Mouse (Mus musculus) cerebellum, postnatal 4 days (tissue): Measurements from ENCODE around the gene Zfhx3.

ENCODE experiments used
- DNase-seq, 2 experiments: peaks; one replicate each; pipeline ENCODE4 v3.0.0; 2022; ENCODE audit warnings: low spot score in 2 of 2, mixed read lengths in 1 of 2

The Zfhx3 gene

DNA sequence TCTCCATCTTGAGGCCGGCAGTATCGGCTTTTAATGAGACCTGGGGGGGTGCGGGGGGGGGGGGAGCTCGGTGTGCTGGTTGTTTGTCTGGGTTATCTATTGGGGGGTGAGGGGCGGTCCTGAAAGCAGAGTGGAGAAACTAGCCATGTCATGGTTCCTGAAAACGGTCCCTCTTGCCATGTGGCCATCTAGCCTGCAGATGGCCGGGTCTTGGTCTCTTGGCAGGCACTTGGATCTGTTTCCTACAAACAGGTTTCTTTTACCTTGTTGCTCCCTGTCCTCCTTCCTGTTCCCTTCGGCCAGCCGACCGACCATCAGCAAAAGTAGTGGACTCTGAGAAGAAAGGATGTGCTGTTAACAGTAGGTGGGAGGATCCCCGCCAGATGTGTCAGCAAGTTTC lies 904.4 kb downstream of the Zfhx3 start:
- no peak for DNase-seq

GRCm38 (mm10) chr8:108847356-108847755 lies 904.9 kb downstream of the Zfhx3 start:
- no peak for DNase-seq

GRCm38 (mm10) chr8:108848484-108848883 lies 906.0 kb downstream of the Zfhx3 start:
- no peak for DNase-seq

GRCm38 (mm10) chr8:108853028-108853427 lies 910.6 kb downstream of the Zfhx3 start:
- DNase-seq = no peak

- no peak for DNase-seq
Observed at GRCm38 (mm10) chr8:108854444-108855102, 912.1 kb downstream of the Zfhx3 start.

- DNase-seq = no peak
Observed at GRCm38 (mm10) chr8:108859001-108859400, 916.6 kb downstream of the Zfhx3 start.

GRCm38 (mm10) chr8:108859983-108860382 lies 917.5 kb downstream of the Zfhx3 start:
- DNase-seq = no peak

DNA sequence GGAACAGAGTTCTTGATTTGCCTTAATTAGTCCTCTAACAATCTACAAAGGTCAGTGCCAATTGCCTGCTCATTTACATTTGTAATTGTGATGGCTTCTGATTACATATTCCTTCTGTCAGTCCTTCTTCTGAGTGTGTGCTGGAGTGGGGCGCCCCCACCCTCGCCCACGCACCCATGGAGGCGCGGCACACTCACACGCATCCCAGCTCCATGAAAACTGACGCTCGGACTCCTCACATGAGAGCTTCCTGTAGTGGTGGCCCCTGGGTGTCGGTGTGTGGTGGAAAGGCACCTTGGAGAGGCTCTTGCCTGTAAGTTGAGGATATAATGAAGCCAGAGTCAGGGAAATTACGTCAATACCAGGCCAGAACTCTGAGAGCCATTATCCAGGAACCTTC lies 921.0 kb downstream of the Zfhx3 start:
- no peak for DNase-seq

GRCm38 (mm10) chr8:108866430-108866829 lies 924.0 kb downstream of the Zfhx3 start:
- no peak for DNase-seq

DNA sequence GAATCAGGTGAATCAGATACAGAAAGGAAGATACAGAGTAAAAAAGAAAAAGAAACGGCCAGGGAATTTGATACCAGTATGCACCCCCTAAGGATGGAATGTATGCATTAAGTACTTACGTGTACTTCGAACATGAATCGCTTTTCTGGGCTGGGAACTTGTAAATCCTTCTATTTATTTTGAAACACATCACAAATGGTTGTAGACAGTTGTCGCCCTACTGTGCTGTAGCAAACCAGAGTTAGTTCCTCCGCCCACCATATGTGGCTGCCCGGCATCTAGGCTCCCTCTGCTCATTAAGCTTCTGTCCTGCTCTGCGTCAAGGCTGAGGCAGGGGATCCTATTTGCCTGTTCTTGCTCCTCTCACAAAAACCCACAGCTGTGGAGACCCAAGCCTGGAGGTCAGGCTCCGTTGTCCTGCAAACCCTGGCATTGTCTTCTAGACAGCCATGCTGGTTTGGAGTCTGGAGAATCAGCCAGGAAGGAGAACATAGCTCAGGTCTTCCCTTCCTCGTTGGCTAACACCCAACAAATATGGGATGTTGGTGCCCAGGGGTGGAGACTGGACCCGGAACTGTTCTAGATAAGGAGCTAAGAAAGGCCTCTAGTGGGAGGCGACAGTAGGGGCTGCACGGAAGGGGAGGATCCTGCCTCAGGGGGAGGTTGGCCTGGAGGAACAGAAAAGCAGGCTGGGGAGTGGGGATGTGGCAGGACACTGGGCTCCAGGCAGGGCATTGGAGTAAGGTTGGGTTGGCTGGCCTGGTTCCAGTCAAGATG lies 925.2 kb downstream of the Zfhx3 start:
- no peak for DNase-seq

DNA sequence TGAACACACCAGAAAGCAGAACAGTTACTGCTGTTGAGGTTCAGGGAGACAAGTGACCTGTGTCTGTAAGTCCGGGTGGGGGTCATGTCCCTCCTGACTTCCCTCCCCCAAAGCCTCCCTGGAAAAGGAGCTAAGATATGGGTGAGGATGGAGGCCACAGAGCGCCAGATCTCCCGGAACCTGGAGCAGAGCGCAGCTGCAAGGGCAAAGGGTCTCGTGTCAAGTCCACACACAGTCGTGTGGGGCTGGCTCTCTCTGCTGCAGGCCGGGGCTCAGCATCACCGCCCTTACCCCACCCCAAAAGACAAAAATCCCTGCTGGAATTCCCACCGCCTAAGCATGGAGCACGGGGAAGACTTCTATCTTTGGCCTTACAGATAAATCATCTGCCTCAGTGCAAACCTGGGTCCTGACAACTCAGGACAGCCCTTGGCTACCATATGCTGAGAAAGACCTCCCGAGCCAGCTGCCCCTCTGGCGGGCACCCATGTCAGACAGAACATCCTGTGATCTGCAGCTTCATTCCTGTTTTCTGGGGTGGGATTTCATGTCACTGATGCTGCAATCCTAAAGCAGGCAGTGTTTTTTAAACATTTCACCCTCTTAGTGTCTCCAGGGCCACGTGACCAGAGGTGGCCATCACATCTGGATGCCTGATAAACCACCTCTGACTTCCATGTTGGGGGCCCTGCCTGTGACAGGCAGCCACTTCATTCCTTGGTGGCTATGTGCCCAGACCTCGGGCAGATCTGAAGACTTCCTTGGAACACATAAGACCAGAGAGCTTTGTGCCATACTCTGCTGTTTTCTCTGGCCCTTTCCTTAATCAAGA lies 926.0 kb downstream of the Zfhx3 start:
- DNase-seq = no peak

DNA sequence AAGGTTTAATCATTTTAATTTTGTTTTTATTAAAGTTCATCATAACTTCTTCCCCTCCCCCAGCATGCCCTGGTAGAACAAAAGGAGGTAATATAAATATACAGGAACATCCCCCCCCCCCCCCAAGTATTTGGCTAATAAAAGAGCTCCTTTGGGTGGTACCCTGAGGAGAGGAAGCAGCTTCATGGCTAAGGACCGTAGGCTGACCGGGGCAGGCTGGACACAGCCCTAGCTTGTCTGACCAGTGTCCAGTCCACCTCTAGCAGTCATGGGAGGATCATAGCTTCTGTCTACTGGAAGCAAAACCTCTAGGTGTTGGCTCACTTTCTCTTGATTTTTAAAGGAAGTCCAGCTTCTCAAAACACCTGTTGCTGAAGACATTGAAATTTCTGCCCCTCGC lies 927.0 kb downstream of the Zfhx3 start:
- DNase-seq = no peak

DNA sequence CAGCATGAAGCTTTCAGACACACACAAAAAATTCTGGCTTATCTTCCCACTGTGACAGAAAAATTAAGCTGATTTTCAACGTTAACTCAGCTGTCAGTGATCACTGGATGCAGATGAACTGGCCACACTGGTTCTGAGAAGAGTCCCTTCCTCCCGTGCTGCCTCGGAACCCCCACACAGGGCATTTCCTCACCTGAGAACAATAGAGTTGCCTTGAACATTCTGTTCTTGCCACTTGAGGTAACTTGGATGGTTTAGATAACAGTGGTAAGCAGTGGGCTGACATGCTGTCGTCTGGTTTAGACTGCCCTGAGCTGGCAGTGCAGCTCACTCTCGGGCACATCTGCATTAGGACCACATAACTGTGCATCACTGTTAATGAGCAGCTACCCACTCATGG lies 927.5 kb downstream of the Zfhx3 start:
- DNase-seq = no peak

DNA sequence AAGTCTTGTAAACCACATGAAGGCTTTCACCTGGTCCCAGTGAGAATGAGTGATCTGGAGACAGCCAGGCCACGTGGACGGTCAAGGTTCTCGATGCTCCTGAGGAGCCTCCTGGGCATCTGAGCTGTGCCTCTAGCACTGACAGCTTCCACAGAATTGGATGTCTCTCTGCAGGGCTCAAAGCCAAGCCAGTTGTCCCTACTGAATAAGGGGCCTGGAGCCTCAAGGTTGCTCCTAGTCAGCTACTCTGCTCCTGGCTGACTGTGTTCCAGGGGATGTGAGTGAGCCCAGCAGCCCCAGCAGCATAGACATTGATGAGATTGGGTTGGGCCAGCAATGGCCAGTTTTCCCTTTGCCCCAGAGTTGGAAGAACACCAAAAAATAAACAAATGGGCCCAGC lies 927.9 kb downstream of the Zfhx3 start:
- DNase-seq = no peak

- DNase-seq = no peak
Observed at GRCm38 (mm10) chr8:108875722-108876121, 933.3 kb downstream of the Zfhx3 start.

GRCm38 (mm10) chr8:108880101-108880500 lies 937.7 kb downstream of the Zfhx3 start:
- no peak for DNase-seq

GRCm38 (mm10) chr8:108881336-108881735 lies 938.9 kb downstream of the Zfhx3 start:
- no peak for DNase-seq

DNA sequence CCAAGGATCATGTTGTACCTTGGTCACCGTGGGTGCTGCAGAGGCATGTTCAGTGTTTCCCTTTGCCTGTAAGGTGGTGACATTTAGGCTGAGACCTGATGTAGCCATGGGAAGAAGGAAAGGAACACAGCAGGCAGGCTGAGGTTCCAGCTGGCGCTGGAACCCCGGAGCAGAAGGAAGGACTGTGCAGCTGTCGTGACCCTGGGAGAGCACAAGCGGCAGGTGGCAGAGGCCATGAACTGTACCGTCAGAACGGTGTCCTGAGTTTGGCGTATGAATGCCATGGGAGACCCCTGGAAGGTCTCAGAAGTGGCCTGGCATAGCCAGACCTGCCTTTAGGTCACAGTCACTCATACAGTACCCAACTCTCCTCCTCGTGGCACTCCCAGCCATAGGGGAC lies 939.6 kb downstream of the Zfhx3 start:
- DNase-seq = no peak

DNA sequence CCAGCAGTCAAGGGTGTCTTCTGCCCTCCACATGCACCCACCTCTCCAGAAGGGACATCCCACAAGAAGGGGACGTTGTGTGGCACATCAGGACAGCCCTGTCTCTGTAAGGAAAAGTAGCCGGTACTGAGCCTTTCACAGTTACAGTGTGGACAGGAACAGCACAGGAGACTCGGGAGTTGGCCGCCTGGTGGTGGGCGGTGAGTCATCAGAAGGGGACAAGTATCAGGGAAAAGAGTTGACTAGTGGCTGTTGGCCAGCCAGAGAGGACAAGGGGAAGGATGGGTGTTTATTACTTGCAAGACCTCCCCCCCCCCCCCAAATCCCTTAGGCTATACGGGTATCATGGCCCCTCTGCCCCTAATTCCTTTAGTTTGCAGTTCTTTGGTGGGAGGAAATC lies 940.9 kb downstream of the Zfhx3 start:
- no peak for DNase-seq

DNA sequence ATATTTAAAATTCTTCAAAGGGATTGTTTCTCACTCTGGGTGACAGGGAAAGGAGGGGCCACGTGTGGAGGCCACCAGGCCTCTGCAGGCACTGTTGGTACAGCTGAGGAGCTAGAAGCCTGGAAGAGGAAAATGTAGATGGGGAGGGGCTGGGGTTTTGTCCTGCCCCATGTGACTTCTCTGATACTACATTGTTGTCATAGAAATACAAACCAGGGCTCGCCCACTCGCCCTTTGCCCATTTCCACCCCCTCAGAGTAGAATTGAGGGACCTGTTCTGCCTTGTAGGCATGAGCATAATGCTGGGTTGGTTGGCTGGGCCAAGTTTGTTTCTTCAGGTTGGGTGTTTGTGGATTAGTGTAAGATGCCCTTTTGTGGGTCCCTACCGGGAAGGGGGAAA lies 942.5 kb downstream of the Zfhx3 start:
- DNase-seq = no peak

- DNase-seq = peak in 1 of 2 experiments; percentile 61
Observed at GRCm38 (mm10) chr8:108885450-108885849, 943.0 kb downstream of the Zfhx3 start.

GRCm38 (mm10) chr8:108885861-108886260 lies 943.4 kb downstream of the Zfhx3 start:
- no peak for DNase-seq
